Mouse (Mus musculus) right cerebral cortex, adult 2 months (tissue): ENCODE data around the gene Skor1.

Source experiments
- DNase-seq, 2 experiments: peaks; one replicate each; pipeline ENCODE4 v3.0.0; 2021 to 2022; ENCODE audit warnings: low spot score in 2 of 2

Gene Skor1

DNA sequence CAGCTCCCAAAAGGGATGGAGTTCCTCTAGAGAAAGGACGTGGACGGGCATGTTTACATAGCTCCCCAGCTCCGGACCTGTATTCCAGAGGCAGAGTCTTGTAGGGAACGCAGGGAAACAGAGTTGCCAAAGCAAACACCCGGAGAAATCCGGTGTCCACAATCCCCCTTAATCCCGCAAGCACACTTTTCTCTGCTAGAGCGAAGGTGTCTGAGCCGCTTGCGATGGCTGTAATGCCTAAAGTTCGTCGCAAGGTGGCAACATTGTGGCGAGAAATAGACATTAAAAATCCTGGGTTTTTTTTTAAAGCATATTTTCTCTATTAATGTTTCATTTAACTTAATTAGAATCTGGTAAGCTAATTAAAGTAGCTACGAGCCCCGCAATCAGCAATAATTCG lies 13.0 kb downstream of the Skor1 start:
- DNase-seq = peak; percentile 75

DNA sequence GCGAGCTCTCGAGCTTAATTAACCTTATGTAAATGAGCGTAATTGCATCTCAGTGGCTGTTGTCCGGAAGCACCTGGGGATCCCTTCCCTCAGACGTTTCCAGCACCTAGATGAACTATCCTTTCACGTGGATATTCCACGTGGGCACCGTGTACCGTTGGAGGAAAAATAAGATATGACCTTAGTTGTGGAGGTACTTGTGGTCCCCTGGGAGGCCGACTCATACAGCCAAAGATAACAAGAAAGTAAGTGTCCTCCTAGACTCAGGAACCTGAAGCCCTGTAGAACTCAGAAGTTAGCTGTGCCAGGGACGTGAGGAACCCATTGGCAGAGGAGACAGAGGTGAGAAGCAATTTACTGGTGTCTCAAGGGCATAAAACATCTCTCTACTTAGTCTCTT lies 13.4 kb downstream of the Skor1 start:
- no peak for DNase-seq

DNA sequence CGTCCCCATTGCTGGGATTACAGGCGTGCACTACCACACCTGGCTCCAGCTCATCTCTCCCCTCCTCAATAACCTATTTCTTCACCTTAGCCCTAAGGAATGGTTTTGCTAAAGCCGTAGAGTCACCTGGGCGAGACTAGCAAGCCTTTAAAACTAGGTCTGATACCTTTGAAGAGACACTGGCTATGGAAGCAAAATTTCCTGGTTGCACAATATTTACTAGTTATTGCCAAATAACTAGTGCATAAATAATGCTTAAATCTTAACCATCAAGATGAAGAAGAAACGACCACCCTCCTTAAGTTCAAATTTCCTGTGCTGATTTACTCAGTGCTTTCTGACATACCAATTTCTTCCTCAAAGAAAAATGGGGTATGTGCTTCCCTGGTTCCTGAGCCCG lies 15.1 kb downstream of the Skor1 start:
- no peak for DNase-seq

DNA sequence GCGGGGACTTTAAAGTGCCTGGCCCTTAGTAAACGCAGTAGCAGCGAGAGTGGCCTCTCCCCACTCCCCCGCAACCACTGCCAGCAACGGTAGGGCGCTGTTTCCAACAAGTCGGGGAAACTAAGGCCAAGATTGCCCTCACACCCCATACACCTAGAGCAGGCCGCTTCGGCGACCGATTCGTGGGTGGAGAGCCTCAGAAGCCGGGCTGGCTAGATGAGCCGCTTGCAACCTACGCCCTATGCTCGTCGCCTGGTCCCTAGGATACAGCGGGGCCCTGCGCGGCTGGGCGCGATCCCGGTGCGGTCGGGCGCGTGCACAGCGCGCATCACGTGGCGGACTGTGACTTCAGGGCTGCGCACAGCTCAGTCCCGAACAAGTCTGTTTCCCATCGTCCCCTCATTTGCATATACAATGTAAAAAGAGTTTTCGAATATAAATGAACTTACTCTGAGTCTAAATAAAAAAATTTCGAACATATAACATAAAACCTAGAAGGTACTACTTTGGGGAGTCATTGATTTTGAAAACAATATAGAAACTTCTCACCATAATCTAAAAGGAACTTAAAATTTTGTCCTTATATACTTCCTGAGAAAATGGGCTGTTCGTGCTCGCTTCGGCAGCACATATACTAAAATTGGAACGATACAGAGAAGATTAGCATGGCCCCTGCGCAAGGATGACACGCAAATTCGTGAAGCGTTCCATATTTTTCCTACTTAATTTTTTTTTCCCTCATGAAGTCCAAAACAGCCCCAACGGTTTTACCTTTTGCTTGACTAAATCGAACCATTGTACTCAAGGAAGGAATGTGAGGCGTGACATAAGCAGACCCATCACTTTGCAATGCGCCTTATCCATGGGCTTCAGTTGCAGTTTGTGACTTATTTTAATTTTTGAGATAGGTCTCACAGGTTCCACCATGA lies 15.8 kb downstream of the Skor1 start:
- peak; percentile 95 to 96 for DNase-seq

DNA sequence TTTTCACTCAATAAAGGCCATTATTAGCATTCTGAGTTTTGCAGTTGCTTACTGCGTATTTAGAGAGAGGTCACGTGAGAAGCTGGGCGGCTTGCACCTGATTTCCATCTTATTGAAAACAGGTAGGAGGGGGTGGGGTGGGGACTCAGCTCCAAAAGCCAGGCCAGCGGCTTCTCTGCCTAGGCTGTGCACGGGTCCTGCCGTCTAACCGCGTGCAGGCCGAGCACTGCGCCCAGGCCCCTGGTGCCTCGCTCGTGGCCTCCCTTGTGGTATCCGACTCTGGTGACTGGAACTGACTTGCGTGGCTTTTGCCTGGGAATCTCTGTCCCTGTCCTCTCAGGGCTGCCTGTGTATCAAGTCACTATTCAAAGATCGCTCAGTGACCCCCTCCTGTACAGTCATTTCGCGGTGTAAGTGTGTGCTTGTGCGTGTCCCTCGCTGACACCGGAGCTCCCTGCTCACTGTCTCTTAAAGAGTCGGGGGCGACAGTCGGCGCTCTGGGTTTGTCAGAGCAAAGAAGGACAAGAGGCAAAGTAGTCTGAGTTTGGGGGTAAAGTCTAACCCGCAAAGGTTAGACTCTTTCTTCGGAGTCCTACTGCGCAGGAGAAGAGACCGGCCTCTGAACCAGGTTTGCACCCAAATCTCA lies 16.7 kb downstream of the Skor1 start:
- no peak for DNase-seq

DNA sequence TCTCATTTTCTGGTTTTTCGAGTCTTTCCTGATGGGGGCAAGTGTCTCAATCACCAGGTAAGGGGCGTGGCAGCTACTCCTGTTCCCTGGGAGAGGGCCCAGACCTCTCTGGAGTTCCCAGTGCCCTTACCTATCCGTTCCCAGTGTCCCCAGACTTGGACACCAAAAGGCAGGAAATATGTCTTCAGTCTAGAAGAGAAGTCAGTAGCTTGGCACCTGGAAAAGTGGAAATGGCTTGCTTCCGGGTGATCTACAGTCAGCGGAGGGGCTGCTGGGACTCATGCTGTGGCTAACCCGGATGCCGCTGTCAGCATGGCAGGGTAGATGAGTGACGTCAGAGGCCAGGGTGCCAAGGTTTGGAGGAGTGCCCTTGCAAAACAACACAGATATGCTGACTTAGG lies 19.1 kb downstream of the Skor1 start:
- DNase-seq = no peak

DNA sequence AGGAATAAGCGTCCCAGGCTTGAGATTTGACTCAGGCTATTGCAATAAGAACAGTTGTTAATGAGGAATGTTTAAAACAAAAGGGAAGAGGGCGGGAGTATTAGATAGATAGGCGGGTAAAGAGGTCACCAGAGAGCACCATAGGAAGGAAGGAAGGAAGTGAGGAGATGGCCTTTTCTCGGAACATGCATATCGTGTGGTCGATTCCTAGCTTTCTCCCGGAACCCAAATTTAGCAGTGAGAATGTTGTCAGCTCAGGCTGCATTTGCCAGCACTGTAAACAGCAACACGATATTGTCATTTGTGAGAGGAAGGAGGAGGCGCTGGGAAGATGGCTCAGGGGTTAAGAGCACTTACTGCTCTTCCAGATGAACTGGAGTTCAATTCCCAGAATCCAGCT lies 24.2 kb downstream of the Skor1 start:
- no peak for DNase-seq

DNA sequence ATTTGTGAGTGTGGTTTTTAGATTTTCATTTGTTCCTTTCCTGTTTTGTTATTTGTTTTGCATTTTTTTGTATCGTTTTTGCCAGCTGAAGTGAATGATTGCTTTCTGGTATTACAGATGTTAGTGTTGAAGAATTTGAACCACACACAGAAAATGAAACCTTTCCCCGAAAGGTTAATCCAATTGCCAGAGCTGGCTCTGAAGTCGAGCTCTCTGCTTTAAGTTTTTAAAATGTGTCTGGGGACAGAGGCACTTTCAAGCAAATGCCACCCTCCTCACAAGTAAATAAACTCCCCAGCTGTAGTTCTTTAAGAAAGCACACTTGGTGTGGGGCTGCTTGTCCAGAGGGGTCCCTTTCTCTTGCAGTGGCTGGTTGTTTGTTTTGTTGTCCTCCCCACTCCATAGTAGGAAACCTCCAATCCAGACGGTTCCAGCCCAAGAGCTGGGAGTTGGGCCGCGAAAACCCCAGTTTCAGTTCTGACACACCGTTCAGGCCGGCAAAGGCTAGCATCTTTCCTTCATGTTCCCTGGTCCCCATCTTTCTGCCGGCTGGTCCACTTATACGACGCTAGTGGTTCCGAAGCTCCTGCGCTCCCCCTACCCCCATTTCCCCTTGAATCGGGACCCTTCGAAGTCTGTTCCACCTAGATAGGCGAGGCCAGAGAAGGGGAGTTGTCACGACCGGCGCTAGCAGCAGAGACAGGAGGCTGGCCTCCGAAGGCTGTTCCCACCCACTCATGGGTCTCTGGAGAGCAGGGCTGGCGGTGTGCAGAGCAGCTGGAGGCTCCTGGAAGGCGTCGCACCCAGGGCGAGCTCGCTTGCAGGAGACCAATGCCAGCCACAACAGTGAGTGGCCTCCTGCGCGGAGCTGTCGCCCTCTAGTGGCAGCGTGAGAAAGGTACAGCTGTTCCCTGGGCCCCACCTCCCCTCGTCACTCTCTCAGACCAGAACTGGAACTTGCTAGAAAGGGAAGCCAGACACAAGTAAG lies 25.0 kb downstream of the Skor1 start:
- DNase-seq = peak; percentile 89 to 91

DNA sequence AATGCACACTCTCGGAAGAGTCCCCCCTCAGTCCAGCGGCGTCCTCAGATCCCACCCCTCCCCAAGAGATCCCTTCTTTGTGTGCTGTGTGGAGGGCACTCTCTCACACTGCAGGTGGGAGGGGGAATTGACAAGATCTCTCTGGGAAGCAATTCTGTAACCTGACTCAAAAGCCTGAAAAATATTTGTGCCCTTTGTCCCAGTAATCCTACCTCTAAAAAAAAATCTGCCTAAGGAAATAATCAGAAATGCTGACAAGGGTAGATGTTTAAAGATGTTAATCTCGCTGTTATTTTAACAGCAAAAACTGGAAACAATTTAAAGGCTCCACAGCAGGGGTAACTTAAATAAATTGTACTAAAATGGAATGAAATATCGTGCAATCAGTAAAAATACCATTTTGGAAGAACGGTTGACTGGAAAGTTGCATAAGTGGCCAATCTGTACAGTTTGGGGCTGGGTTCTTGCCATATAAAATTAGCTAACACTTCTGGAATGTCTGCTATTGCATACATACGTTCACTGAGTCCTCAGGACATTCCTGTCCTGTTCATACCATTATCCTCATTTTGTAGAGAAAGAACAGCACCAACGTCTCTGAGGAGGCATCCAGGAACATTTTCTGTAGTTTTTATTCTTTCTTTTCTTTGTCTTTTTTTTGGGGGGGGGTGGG lies 26.5 kb downstream of the Skor1 start:
- no peak for DNase-seq

DNA sequence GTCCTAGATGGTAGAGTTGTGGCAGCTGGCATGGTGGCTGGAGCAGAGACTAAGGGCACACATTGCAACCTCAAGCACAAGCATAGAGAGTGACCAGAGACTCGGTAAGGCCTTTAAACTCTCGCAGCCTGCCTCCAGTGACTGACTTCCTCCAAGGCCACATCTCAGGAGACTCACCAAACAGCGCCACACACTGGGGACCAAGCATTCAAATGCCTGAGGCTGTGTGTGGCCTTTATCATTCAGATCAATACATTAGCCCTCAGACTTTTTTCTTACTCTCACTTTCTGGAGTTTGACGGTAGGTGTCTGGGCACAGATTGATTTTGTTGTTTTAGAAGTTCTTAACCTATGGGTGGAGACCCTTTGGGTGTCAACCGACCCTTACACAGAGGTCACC lies 30.4 kb downstream of the Skor1 start:
- DNase-seq = no peak

DNA sequence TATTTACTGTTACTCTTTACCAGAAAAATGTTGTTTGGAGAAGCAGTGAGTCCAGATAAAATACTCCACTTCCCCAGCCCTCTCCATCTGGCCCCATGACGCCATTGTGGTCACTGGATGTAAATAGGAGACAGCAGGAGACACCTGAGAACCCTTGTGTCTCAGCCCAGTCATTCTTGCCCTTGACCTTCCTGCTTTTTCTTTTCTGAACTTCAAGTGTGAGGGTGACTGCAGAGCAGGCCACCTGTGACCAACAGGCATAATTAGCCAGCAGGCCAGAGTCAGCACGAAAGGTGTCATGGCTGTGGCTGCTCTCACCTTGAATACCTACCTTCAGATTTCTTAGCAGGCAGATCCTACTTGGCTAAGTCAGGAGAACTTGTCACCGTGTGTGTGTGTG lies 36.2 kb downstream of the Skor1 start:
- no peak for DNase-seq

DNA sequence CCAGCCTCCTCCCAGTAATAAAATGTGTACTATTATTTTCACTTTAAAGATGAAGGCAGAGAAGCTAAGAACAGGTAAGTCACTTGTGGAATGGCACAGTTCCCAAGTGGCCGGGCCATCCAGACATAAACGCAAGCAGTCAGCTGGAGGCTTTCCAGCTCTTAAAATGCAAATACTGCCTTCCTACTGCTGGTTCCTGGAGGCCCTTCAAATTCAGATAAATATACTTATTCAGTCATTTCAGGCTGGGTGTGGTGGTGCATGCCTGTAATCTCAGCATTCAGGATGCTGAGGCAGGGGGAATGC lies 39.0 kb downstream of the Skor1 start:
- DNase-seq = no peak

DNA sequence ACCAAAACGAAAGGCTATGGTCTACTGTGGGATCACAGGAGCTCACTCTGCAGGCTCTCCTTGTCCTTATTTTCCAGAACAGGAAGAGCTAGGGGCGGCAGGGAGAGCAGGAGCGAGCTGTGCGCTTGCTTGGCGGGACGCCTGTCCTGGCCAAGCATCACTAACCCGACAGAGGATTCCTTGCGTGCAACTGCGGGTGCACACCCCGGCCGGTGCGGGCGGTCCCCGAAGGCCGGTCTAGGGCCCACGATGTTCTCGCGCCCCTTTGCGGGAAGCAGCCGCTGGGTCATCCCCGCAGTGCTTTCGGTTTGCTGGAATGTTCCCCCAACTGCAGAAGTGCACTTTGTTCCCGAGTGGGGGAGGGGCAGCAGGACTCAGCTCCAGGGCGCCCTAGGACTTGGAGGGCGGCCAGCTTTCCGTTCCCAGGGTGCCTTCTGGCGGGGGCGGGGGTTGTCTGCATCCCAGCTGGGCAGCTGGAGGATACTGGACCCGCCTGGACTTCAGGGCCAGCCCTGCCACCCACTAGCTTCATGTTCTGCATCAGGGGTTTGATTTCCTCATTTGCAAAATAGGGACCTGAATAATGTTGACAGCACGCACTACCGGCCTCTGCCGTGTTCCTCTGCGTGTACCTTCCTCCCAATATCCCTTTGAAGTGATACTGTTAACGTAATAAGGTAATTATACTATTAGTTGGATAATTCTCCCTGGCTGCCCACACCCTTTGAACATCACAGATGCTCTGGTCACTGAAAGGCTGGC lies 39.6 kb downstream of the Skor1 start:
- DNase-seq = peak; percentile 78 to 86

DNA sequence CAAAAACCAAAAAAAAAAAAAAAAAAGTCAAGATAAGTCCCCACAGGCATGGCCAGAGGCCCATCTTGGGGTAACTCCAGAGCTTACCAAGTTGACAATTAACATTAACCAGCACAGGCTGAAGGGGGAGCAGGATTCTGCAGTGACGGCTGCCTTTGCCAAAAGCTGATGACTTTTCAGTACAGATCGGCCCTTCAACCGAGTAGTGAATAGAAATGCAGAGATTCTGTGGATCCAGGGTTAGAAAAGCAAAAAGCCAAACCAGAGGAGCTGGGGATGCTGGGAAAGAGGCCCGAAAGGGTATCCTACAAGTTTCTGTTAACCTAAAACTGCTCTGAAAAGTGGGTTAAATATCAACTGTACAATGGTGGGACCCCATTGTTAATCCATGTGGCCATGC lies 40.2 kb downstream of the Skor1 start:
- no peak for DNase-seq

DNA sequence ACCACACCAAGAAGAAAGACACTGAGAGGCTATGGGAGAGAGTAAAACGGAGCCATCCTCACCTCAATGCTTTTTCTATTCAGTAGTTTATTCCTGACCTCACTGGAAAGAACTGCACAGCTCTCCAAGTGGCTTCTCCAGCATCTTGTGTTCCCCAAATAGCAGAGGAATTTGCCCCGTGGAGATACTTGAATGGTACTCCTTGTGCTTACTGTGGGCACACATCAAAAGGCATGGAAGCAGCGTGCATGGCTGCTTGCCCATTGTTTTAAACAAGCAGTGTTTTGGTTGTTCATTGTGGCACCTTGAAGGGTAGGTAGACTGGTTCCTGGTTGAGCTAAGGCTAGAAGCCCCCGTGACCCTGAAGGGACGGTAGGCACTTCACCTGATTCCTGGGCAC lies 48.1 kb downstream of the Skor1 start:
- no peak for DNase-seq

DNA sequence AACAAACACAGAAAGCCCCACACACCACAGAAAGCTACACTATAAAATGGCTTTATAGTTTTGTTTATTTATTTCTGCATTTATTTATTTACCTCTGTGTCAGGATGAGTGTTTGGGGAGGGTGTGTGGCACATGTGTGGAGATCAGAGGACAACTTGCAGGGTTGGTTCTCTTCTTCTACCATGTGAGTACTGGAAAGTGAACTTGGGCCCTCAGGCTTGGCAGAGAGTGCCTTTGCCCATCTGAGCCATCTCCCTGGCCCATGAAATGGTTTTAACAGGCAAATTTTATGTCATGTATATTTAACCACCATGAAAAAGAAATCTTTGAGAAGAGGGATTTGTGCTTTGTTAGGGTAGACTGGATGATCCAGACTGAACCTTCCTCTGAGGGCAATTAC lies 48.9 kb downstream of the Skor1 start:
- DNase-seq = no peak

DNA sequence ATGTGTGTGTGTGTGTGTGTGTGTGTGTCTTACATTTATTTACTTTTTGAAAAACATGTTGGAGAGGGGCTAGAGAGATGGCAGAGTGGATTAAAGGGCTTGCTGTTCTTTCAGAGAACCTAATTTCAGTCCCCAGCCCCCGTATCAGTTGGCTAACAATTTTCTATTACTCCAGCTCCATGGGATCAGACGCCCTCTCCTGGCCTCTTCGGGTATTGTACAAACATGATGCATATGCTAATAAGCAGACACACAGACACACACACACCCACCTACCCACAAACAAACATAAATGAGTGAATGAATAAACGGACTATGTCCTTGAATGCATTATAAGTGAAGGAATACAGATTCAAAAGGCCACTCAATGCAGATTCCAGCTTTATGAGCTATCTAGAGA lies 49.4 kb downstream of the Skor1 start:
- no peak for DNase-seq

DNA sequence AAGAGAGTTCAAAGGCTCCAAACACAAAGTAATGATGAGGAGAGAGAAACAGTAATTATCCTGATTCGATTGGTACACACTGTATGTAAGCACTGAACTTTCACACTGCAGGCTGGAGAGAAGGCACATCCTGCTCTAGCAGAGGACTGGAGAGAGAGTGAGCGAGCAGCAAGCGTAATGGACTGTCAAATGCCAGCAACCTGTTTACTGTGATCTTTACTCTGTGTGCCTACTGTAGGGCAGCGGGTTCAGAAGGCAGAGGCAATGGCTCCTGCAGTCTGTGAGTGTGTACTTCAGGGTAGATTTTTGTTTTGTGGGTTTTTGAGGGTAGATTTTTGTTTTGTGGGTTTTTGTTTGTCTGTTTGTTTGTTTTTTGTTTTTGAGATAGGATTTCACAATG lies 49.9 kb downstream of the Skor1 start:
- no peak for DNase-seq

DNA sequence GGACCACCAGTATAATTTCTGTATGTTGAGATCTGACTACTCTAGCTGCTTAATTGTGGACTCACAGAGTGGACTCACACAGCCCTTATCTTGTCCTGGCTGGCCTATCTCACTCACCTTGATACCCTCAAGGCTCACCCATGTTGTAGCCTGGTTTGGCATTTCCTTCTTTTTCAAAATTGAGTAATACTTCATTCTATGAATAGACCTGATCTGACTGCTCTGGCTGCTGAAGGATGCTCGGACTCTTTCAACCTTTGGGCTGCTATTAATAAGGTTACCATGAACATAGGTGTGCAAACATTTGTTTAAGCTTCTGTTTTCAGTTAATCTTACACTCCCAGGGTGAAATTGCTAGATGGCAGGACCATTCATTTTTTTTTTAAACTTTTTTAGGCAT lies 51.6 kb downstream of the Skor1 start:
- no peak for DNase-seq

DNA sequence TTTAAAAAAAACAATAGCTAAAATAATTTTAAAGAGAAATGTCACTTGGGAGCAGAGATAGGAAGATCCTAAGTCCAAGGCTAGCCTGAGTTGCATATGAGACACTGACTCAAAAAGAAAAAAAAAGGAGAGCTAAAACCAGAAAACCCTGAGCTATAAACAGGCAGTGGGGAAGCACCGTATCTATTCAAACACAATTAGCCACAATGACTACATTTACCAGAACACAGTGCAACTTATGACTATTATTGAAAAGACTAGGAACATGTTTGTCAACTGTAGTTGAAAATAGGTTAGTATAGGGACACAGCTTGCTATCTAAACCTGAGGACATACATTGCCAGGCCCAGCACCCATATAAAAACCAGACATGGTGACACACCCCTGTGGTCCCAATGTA lies 54.7 kb downstream of the Skor1 start:
- DNase-seq = no peak

DNA sequence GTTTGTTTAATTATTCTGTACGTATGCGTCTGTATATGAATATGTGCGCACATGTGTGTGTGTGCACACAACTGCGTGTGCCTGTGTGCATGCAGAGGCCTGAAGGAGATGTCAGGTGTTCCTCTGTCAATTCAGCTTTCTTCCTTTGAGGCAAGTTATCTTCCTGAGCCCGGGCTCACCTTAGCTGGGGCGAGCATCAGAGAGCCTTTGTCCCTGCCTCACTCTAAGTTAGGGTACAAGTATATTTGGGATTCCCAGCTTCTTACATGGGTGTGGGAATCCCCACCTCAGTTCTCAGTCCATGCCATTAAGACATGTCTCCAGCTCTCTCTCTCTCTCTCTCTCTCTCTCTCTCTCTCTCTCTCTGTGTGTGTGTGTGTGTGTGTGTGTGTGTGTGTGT lies 56.2 kb downstream of the Skor1 start:
- no peak for DNase-seq
